Mouse (Mus musculus) MEL (cell line): ENCODE data around the gene Uso1.

Experiments used
- CHD1 ChIP-seq: IDR thresholded peaks from 2 replicates; pipeline ENCODE4 v1.6.1; 2012; ENCODE audit warnings: low read depth, mild to moderate bottlenecking, inconsistent platforms, low read length, improper control_type of control experiment
- CHD2 ChIP-seq: IDR thresholded peaks from 2 replicates; pipeline ENCODE4 v1.6.1; 2011; ENCODE audit warnings: low read length, improper control_type of control experiment
- CTCF ChIP-seq, 3 experiments: IDR thresholded peaks in 2 of 3; conservative IDR thresholded peaks in 1 of 3; 2 replicates each; pipeline ENCODE4 v1.5.1; 2011 to 2012; ENCODE audit warnings: low read length in 3 of 3, low read depth in 2 of 3, mild to moderate bottlenecking in 2 of 3, improper control_type of control experiment in 1 of 3, inconsistent platforms in 1 of 3, mixed read lengths in 1 of 3, moderate library complexity in 1 of 3; ENCODE audit not compliant: control insufficient read depth in 1 of 3, insufficient read depth in 1 of 3, poor library complexity in 1 of 3, severe bottlenecking in 1 of 3
- EP300 ChIP-seq, 2 experiments: IDR thresholded peaks; 2 replicates each; pipeline ENCODE4 v1.6.1; 2011; ENCODE audit warnings: improper control_type of control experiment in 2 of 2, low read length in 2 of 2, low read depth in 1 of 2, mild to moderate bottlenecking in 1 of 2
- KAT2A ChIP-seq: conservative IDR thresholded peaks from 2 replicates; pipeline ENCODE4 v1.6.1; 2012; ENCODE audit warnings: low read depth, low read length, improper control_type of control experiment, inconsistent platforms
- MAX ChIP-seq: IDR thresholded peaks from 2 replicates; pipeline ENCODE4 v1.6.1; 2011; ENCODE audit warnings: low read length, improper control_type of control experiment
- NRF1 ChIP-seq: IDR thresholded peaks from 2 replicates; pipeline ENCODE4 v1.6.1; 2014; ENCODE audit warnings: low read depth, mild to moderate bottlenecking, inconsistent platforms, low read length, improper control_type of control experiment, moderate library complexity; ENCODE audit not compliant: poor library complexity, insufficient read depth, severe bottlenecking
- POLR2A ChIP-seq, 2 experiments: IDR thresholded peaks; 2 replicates each; pipeline ENCODE4 v1.6.1; 2011 to 2012; ENCODE audit warnings: low read length in 2 of 2, mild to moderate bottlenecking in 2 of 2, control low read depth in 1 of 2, improper control_type of control experiment in 1 of 2, low read depth in 1 of 2, moderate library complexity in 1 of 2; ENCODE audit not compliant: control insufficient read depth in 1 of 2, insufficient read depth in 1 of 2, poor library complexity in 1 of 2
- POLR2AphosphoS2 ChIP-seq: IDR thresholded peaks from 2 replicates; pipeline ENCODE4 v1.6.1; 2011; ENCODE audit warnings: low read length, improper control_type of control experiment
- TAL1 ChIP-seq: IDR thresholded peaks from 2 replicates; pipeline ENCODE4 v1.6.1; 2012; ENCODE audit warnings: mild to moderate bottlenecking, inconsistent platforms, low read length, moderate library complexity, mixed read lengths
- USF1 ChIP-seq: IDR thresholded peaks from 2 replicates; pipeline ENCODE4 v1.6.1; 2014; ENCODE audit warnings: low read depth, mild to moderate bottlenecking, inconsistent platforms, low read length, improper control_type of control experiment, moderate library complexity
- ZC3H11A ChIP-seq: IDR thresholded peaks from 2 replicates; pipeline ENCODE4 v1.6.1; 2012; ENCODE audit warnings: low read depth, mild to moderate bottlenecking, inconsistent platforms, low read length, improper control_type of control experiment
- ZKSCAN1 ChIP-seq: IDR thresholded peaks from 2 replicates; pipeline ENCODE4 v1.6.1; 2012; ENCODE audit warnings: low read depth, mild to moderate bottlenecking, inconsistent platforms, low read length, improper control_type of control experiment, moderate library complexity

GRCm38 (mm10) chr5:92114939-92115338, 22.8 kb upstream of the Uso1 start:
- TF ChIP-seq TAL1 (no peak), USF1 (no peak), ZC3H11A (no peak), KAT2A (no peak), NRF1 (no peak), EP300 (IDR thresholded peaks at IDR 0.05; ENCODE audit: low read depth in 1 of 2, low read length in 2 of 2) (no peak), CHD2 (no peak), ZKSCAN1 (no peak), POLR2AphosphoS2 (no peak), CTCF (IDR thresholded peaks at IDR 0.05 in 2 of 3, conservative IDR thresholded peaks at IDR 0.05 in 1 of 3; ENCODE audit: control insufficient read depth in 1 of 3, insufficient read depth in 1 of 3, low read depth in 2 of 3, low read length in 3 of 3, poor library complexity in 1 of 3, severe bottlenecking in 1 of 3) (no peak), MAX (no peak), CHD1 (no peak), POLR2A (IDR thresholded peaks at IDR 0.05; ENCODE audit: control insufficient read depth in 1 of 2, insufficient read depth in 1 of 2, low read depth in 1 of 2, low read length in 2 of 2, poor library complexity in 1 of 2) (no peak)
